Mouse (Mus musculus): ENCODE measurements around the gene Fam53b. TPM values are rescaled to one million over a fixed set of nuclear protein-coding genes. Genes with fewer than 3 reads are reported as not detected.

Fam53b gene
- total RNA-seq, 2 experiments from 2014 or later = 69.7 to 74.4 TPM

- no peak for DNase-seq (ENCODE audit: low spot score in 2 of 2)
Observed at GRCm38 (mm10) chr7:132811716-132812618, 1.7 kb downstream of the Fam53b start.

GRCm38 (mm10) chr7:132810879-132811278 lies 2.8 kb downstream of the Fam53b start:
- peak; percentile 76 to 91 for DNase-seq (ENCODE audit: low spot score in 2 of 2)

GRCm38 (mm10) chr7:132810368-132810767 lies 3.3 kb downstream of the Fam53b start:
- no peak for DNase-seq (ENCODE audit: low spot score in 2 of 2)

GRCm38 (mm10) chr7:132809721-132810120 lies 4.0 kb downstream of the Fam53b start:
- DNase-seq (ENCODE audit: low spot score in 2 of 2) = no peak

GRCm38 (mm10) chr7:132808841-132809682 lies 4.6 kb downstream of the Fam53b start:
- no peak for DNase-seq (ENCODE audit: low spot score in 2 of 2)

- no peak for DNase-seq (ENCODE audit: low spot score in 2 of 2)
Observed at GRCm38 (mm10) chr7:132808051-132808796, 5.5 kb downstream of the Fam53b start.

GRCm38 (mm10) chr7:132806926-132807857 lies 6.5 kb downstream of the Fam53b start:
- no peak for DNase-seq (ENCODE audit: low spot score in 2 of 2)

GRCm38 (mm10) chr7:132806286-132806685 lies 7.4 kb downstream of the Fam53b start:
- DNase-seq (ENCODE audit: low spot score in 2 of 2) = no peak

GRCm38 (mm10) chr7:132804951-132805350 lies 8.7 kb downstream of the Fam53b start:
- DNase-seq (ENCODE audit: low spot score in 2 of 2) = no peak

GRCm38 (mm10) chr7:132804461-132804860 lies 9.2 kb downstream of the Fam53b start:
- no peak for DNase-seq (ENCODE audit: low spot score in 2 of 2)

- no peak for DNase-seq (ENCODE audit: low spot score in 2 of 2)
Observed at GRCm38 (mm10) chr7:132803962-132804361, 9.7 kb downstream of the Fam53b start.

GRCm38 (mm10) chr7:132803336-132803735 lies 10.3 kb downstream of the Fam53b start:
- DNase-seq (ENCODE audit: low spot score in 2 of 2) = no peak

- no peak for DNase-seq (ENCODE audit: low spot score in 2 of 2)
Observed at GRCm38 (mm10) chr7:132802691-132803090, 11.0 kb downstream of the Fam53b start.

GRCm38 (mm10) chr7:132802066-132802465 lies 11.6 kb downstream of the Fam53b start:
- DNase-seq (ENCODE audit: low spot score in 2 of 2) = no peak

- no peak for DNase-seq (ENCODE audit: low spot score in 2 of 2)
Observed at GRCm38 (mm10) chr7:132801509-132801908, 12.2 kb downstream of the Fam53b start.

- DNase-seq (ENCODE audit: low spot score in 2 of 2) = no peak
Observed at GRCm38 (mm10) chr7:132800868-132801267, 12.8 kb downstream of the Fam53b start.

GRCm38 (mm10) chr7:132799119-132800016 lies 14.3 kb downstream of the Fam53b start:
- peak in 1 of 2 experiments; percentile 2 for DNase-seq (ENCODE audit: low spot score in 2 of 2)

GRCm38 (mm10) chr7:132795141-132795540 lies 18.5 kb downstream of the Fam53b start:
- no peak for DNase-seq (ENCODE audit: low spot score in 2 of 2)

GRCm38 (mm10) chr7:132793467-132793866 lies 20.2 kb downstream of the Fam53b start:
- DNase-seq (ENCODE audit: low spot score in 2 of 2) = no peak
